Mouse (Mus musculus): Measurements from ENCODE around the gene Prtg. TPM values are rescaled to one million over a fixed set of nuclear protein-coding genes. Genes with fewer than 3 reads are reported as not detected.

Prtg gene
- total and polyA plus RNA-seq, 3 experiments, result not detected

DNA sequence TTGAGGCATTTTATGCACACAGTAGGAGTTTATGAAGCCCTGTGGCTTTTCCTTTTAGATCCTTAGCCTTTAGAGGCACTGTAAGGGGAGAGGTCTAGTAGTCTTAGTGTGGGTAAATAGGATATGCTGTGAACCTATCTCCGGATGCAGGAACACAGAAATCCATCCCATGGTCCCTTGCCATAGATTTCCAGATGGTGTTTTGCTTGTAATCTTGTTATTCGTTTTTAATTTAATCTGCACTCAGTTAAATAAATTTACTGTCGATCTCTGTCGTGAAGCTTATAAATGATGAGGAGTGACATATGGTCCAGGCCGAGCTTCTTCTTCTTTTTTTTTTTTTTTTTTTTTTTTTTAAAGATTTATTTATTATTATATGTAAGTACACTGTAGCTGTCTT, 54.1 kb downstream of the Prtg start:
- H3K27me3 ChIP-seq (ENCODE audit: control insufficient read depth in 1 of 2, insufficient read depth in 2 of 2, low read length in 2 of 2), result peaks cover 11 to 14% of the 10 kb centered on the region in 2 experiments
- no peaks in the 10 kb centered on the region for H3K9me3 ChIP-seq (replicated peaks; ENCODE audit: insufficient read depth, low read length)
- H3K27ac ChIP-seq (ENCODE audit: control insufficient read depth, low read depth, low read length), result no peak overlapping the region
- no peaks in the 10 kb centered on the region for H3K4me1 ChIP-seq (ENCODE audit: control insufficient read depth in 1 of 2, insufficient read depth in 2 of 2, low read length in 2 of 2)
- TF ChIP-seq RCOR1 (IDR thresholded peaks at IDR 0.05; ENCODE audit: low read depth, low read length) (no peak), MXI1 (IDR thresholded peaks at IDR 0.05; ENCODE audit: low read depth, low read length) (no peak), USF1 (IDR thresholded peaks at IDR 0.05; ENCODE audit: low read depth, low read length) (no peak), GABPA (IDR thresholded peaks at IDR 0.05; ENCODE audit: low read depth, low read length) (no peak), TAL1 (IDR thresholded peaks at IDR 0.05; ENCODE audit: low read length) (no peak)
- no peaks in the 10 kb centered on the region for H3K36me3 ChIP-seq (ENCODE audit: control insufficient read depth in 1 of 2, insufficient read depth in 2 of 2, low read length in 2 of 2)
- H3K4me3 ChIP-seq (ENCODE audit: control insufficient read depth in 1 of 2, insufficient read depth in 1 of 2, low read depth in 2 of 2, low read length in 2 of 2), result no peak overlapping the region
- no peak for DNase-seq (ENCODE audit: low read depth, low spot score)
- no peak overlapping the region for H3K9ac ChIP-seq (ENCODE audit: control insufficient read depth, low read depth, low read length, poor library complexity, severe bottlenecking)
- no peaks in the 10 kb centered on the region for H3K79me2 ChIP-seq (ENCODE audit: control insufficient read depth, insufficient read depth, low read length, poor library complexity)

DNA sequence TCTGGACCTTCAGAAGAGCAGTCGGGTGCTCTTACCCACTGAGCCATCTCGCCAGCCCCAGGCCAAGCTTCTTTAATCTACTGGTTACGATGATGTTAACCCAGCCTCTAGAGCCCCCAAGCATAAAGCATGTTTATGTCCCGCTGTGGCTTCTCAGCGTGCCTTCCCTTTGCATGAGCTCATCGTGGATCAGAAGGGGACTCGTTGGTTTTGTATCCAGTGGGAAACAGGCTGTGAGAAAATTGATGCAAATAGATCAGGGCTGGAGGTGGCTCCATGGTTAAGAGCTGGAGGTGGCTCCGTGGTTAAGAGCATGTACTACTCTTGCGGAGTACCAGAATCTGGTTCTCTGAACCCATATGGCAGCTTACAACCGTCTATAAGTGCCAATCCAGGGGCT, 54.6 kb downstream of the Prtg start:
- Histone ChIP-seq H3K27me3 (ENCODE audit: control insufficient read depth in 1 of 2, insufficient read depth in 2 of 2, low read length in 2 of 2) (peaks cover 12 to 15% of the 10 kb centered on the region in 2 experiments), H3K27ac (ENCODE audit: control insufficient read depth, low read depth, low read length) (no peak overlapping the region), H3K4me1 (ENCODE audit: control insufficient read depth in 1 of 2, insufficient read depth in 2 of 2, low read length in 2 of 2) (no peaks in the 10 kb centered on the region), H3K4me3 (ENCODE audit: control insufficient read depth in 1 of 2, insufficient read depth in 1 of 2, low read depth in 2 of 2, low read length in 2 of 2) (no peak overlapping the region), H3K9me3 (replicated peaks; ENCODE audit: insufficient read depth, low read length) (no peaks in the 10 kb centered on the region), H3K9ac (ENCODE audit: control insufficient read depth, low read depth, low read length, poor library complexity, severe bottlenecking) (no peak overlapping the region), H3K79me2 (ENCODE audit: control insufficient read depth, insufficient read depth, low read length, poor library complexity) (no peaks in the 10 kb centered on the region), H3K36me3 (ENCODE audit: control insufficient read depth in 1 of 2, insufficient read depth in 2 of 2, low read length in 2 of 2) (no peaks in the 10 kb centered on the region)
- TF ChIP-seq E2F4 (IDR thresholded peaks at IDR 0.05; ENCODE audit: borderline replicate concordance, low read depth, low read length) (no peak), CHD1 (IDR thresholded peaks at IDR 0.05; ENCODE audit: low read depth, low read length) (no peak), SMC3 (IDR thresholded peaks at IDR 0.05; ENCODE audit: low read depth, low read length) (no peak), GATA1 (IDR thresholded peaks at IDR 0.05; ENCODE audit: low read depth, low read length) (no peak)
- no peak for DNase-seq (ENCODE audit: low read depth, low spot score)

DNA sequence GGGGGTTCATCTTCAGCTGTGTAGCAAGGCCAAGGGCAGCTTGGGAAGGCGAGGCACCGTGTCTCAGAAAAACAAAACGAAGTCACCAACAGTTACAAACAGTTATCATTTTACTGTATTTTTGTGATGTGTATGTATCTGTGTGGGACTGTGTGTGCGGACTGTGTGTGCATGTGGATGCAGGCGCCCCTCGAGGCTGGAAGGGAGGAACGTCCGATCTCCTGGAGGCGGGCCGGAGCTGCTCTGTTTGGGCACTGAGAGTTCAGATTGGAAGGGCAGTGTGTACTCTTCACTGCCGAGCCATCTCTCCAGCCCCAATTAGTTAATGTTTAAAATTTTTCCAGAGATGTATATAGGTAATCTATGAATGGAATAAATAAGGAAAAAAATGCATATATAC, 55.5 kb downstream of the Prtg start:
- no peak overlapping the region for H3K4me3 ChIP-seq (ENCODE audit: control insufficient read depth in 1 of 2, insufficient read depth in 1 of 2, low read depth in 2 of 2, low read length in 2 of 2)
- no peak overlapping the region for H3K27ac ChIP-seq (ENCODE audit: control insufficient read depth, low read depth, low read length)
- no peak for TF ChIP-seq E2F4 (IDR thresholded peaks at IDR 0.05; ENCODE audit: borderline replicate concordance, low read depth, low read length)
- TF ChIP-seq ZC3H11A (IDR thresholded peaks at IDR 0.05; ENCODE audit: low read depth, low read length), result no peak
- TF ChIP-seq MEF2A (IDR thresholded peaks at IDR 0.05; ENCODE audit: extremely low read depth, insufficient replicate concordance, low read depth, low read length, poor library complexity, severe bottlenecking), result no peak
- no peak for TF ChIP-seq CHD2 (IDR thresholded peaks at IDR 0.05; ENCODE audit: low read length)
- TF ChIP-seq JUND (IDR thresholded peaks at IDR 0.05; ENCODE audit: low read depth, low read length), result no peak
- no peak for TF ChIP-seq TCF12 (IDR thresholded peaks at IDR 0.05; ENCODE audit: low read depth, low read length)
- no peaks in the 10 kb centered on the region for H3K36me3 ChIP-seq (ENCODE audit: control insufficient read depth in 1 of 2, insufficient read depth in 2 of 2, low read length in 2 of 2)
- peaks cover 16 to 21% of the 10 kb centered on the region in 2 experiments for H3K27me3 ChIP-seq (ENCODE audit: control insufficient read depth in 1 of 2, insufficient read depth in 2 of 2, low read length in 2 of 2)
- no peak overlapping the region for H3K9ac ChIP-seq (ENCODE audit: control insufficient read depth, low read depth, low read length, poor library complexity, severe bottlenecking)
- no peaks in the 10 kb centered on the region for H3K79me2 ChIP-seq (ENCODE audit: control insufficient read depth, insufficient read depth, low read length, poor library complexity)
- no peaks in the 10 kb centered on the region for H3K4me1 ChIP-seq (ENCODE audit: control insufficient read depth in 1 of 2, insufficient read depth in 2 of 2, low read length in 2 of 2)
- no peak for DNase-seq (ENCODE audit: low read depth, low spot score)
- no peaks in the 10 kb centered on the region for H3K9me3 ChIP-seq (replicated peaks; ENCODE audit: insufficient read depth, low read length)

Data from MEL (cell line).